Mouse (Mus musculus) neural tube, embryonic 10.5 days (tissue): ENCODE measurements around the gene Gm14685.
"Not testable (repeated sequence)": the region's sequence is repeated elsewhere in the genome, so short reads cannot be mapped to it uniquely, and the experiment has no call there.

Source experiments
- DNase-seq: peaks from one replicate; pipeline ENCODE4 v3.0.0-alpha.2; 2017; ENCODE audit warnings: low spot score; ENCODE audit errors: extremely low spot score

Gm14685 gene

GRCm38 (mm10) chrX:73116747-73117146 lies at the start of gene Gm14685:
Gene Gm14685, plus strand, starts transcription at chrX:73117047.
- DNase-seq = not testable (repeated sequence)

- not testable (repeated sequence) for DNase-seq
Measured at GRCm38 (mm10) chrX:73082267-73083055, 34.4 kb upstream of the Gm14685 start, which contains the start of gene Xlr4a. Gene Xlr4a, minus strand, starts transcription at chrX:73082478.

GRCm38 (mm10) chrX:73096941-73097508 lies 19.8 kb upstream of the Gm14685 start, which contains the start of gene Xlr3a:
Gene Xlr3a, minus strand, starts transcription at chrX:73097095.
- DNase-seq = not testable (repeated sequence)

GRCm38 (mm10) chrX:73122859-73123829 lies 6.3 kb downstream of the Gm14685 start:
- not testable (repeated sequence) for DNase-seq

GRCm38 (mm10) chrX:73143218-73143618 lies 26.4 kb downstream of the Gm14685 start:
- DNase-seq = not testable (repeated sequence)

- not testable (repeated sequence) for DNase-seq
Measured at GRCm38 (mm10) chrX:73148496-73148895, 31.6 kb downstream of the Gm14685 start, which contains the start of gene Xlr5b. Gene Xlr5b, plus strand, starts transcription at chrX:73148796.

GRCm38 (mm10) chrX:73149350-73149749 lies 32.5 kb downstream of the Gm14685 start, which contains the start of gene DXBay18:
Gene DXBay18, minus strand, starts transcription at chrX:73149450.
- DNase-seq = not testable (repeated sequence)

- not testable (repeated sequence) for DNase-seq
Measured at GRCm38 (mm10) chrX:73176889-73177288, 60.0 kb downstream of the Gm14685 start, which contains the start of gene Spin2d. Gene Spin2d, minus strand, starts transcription at chrX:73176989.
